Mouse (Mus musculus): ENCODE measurements at regions not wholly inside any gene's neighbourhood (a gene's known extent, or its start where the extent isn't known, plus 50 kb on each side); places are given as distances from the start of the nearest gene placed in this dataset.

GRCm38 (mm10) chr11:52551451-52551850, 155.2 kb downstream of the 9530068E07Rik start:
- H3K27ac ChIP-seq = no peak overlapping the region
- 71% methylated on average over 5 of the region's 5 CpGs for WGBS
- no peaks in the 10 kb centered on the region for H3K36me3 ChIP-seq
- no peak overlapping the region for H3K4me3 ChIP-seq (replicated peaks)
- H3K9ac ChIP-seq (replicated peaks) = no peak overlapping the region
- ATAC-seq (ENCODE audit: insufficient number of reproducible peaks, insufficient read depth, low FRiP score, low TSS enrichment, low read depth) = no peak
- no peaks in the 10 kb centered on the region for H3K9me3 ChIP-seq
- no peaks in the 10 kb centered on the region for H3K4me1 ChIP-seq (replicated peaks)
- H3K4me2 ChIP-seq = no peak overlapping the region
- no peaks in the 10 kb centered on the region; the same call in 1 of the 2 replicates for H3K27me3 ChIP-seq

GRCm38 (mm10) chr11:52552860-52553259, 156.6 kb downstream of the 9530068E07Rik start:
- Histone ChIP-seq H3K36me3 (no peaks in the 10 kb centered on the region), H3K27ac (no peak overlapping the region), H3K4me3 (replicated peaks) (no peak overlapping the region), H3K4me1 (replicated peaks) (no peaks in the 10 kb centered on the region), H3K9ac (replicated peaks) (no peak overlapping the region), H3K27me3 (no peaks in the 10 kb centered on the region; the same call in 1 of the 2 replicates), H3K4me2 (no peak overlapping the region), H3K9me3 (no peaks in the 10 kb centered on the region)
- no peak for ATAC-seq (ENCODE audit: insufficient number of reproducible peaks, insufficient read depth, low FRiP score, low TSS enrichment, low read depth)
- 85% methylated on average over 4 of the region's 4 CpGs for WGBS

- H3K27ac ChIP-seq = no peak overlapping the region
- no peak for ATAC-seq (ENCODE audit: insufficient number of reproducible peaks, insufficient read depth, low FRiP score, low TSS enrichment, low read depth)
- 92% methylated on average over 3 of the region's 3 CpGs for WGBS
- H3K4me2 ChIP-seq = no peak overlapping the region
- H3K9ac ChIP-seq (replicated peaks) = no peak overlapping the region
- no peaks in the 10 kb centered on the region for H3K36me3 ChIP-seq
- H3K27me3 ChIP-seq = no peaks in the 10 kb centered on the region; the same call in 1 of the 2 replicates
- H3K4me1 ChIP-seq (replicated peaks) = peaks cover 4% of the 10 kb centered on the region; the same call in 1 of the 2 replicates
- H3K4me3 ChIP-seq (replicated peaks) = no peak overlapping the region
- H3K9me3 ChIP-seq = no peaks in the 10 kb centered on the region
Observed at GRCm38 (mm10) chr11:52557836-52558235, 161.6 kb downstream of the 9530068E07Rik start.

- Histone ChIP-seq H3K36me3 (no peaks in the 10 kb centered on the region), H3K27ac (no peak overlapping the region), H3K27me3 (no peaks in the 10 kb centered on the region; the same call in 1 of the 2 replicates), H3K9me3 (no peaks in the 10 kb centered on the region), H3K9ac (replicated peaks) (no peak overlapping the region), H3K4me3 (replicated peaks) (no peak overlapping the region), H3K4me2 (no peak overlapping the region), H3K4me1 (replicated peaks) (peaks cover 4% of the 10 kb centered on the region; the same call in 1 of the 2 replicates)
- ATAC-seq (ENCODE audit: insufficient number of reproducible peaks, insufficient read depth, low FRiP score, low TSS enrichment, low read depth) = no peak
- WGBS = 62% methylated on average over 5 of the region's 5 CpGs
Observed at GRCm38 (mm10) chr11:52558782-52559181, 162.6 kb downstream of the 9530068E07Rik start.

GRCm38 (mm10) chr11:52561281-52561680, 165.1 kb downstream of the 9530068E07Rik start:
- WGBS = 56% methylated on average over 7 of the region's 7 CpGs
- H3K27me3 ChIP-seq = no peaks in the 10 kb centered on the region
- no peak overlapping the region for H3K27ac ChIP-seq
- no peak overlapping the region for H3K4me3 ChIP-seq (replicated peaks)
- no peaks in the 10 kb centered on the region for H3K9me3 ChIP-seq
- H3K4me2 ChIP-seq = no peak overlapping the region
- H3K4me1 ChIP-seq (replicated peaks) = peaks cover 18% of the 10 kb centered on the region
- ATAC-seq (ENCODE audit: insufficient number of reproducible peaks, insufficient read depth, low FRiP score, low TSS enrichment, low read depth) = no peak
- no peak overlapping the region for H3K9ac ChIP-seq (replicated peaks)
- H3K36me3 ChIP-seq = no peaks in the 10 kb centered on the region

GRCm38 (mm10) chr11:52565457-52565856, 169.2 kb downstream of the 9530068E07Rik start:
- no peak overlapping the region for H3K27ac ChIP-seq
- 0% methylated on average over 1 of the region's 1 CpGs for WGBS

GRCm38 (mm10) chr11:52566026-52566425, 169.8 kb downstream of the 9530068E07Rik start:
- Histone ChIP-seq H3K4me1 (replicated peaks) (peaks cover 50% of the 10 kb centered on the region), H3K9ac (replicated peaks) (no peak overlapping the region), H3K4me2 (no peak overlapping the region), H3K36me3 (no peaks in the 10 kb centered on the region), H3K27me3 (no peaks in the 10 kb centered on the region), H3K27ac (no peak overlapping the region), H3K9me3 (no peaks in the 10 kb centered on the region), H3K4me3 (replicated peaks) (no peak overlapping the region)
- 43% methylated on average over 9 of the region's 9 CpGs for WGBS
- no peak for ATAC-seq (ENCODE audit: insufficient number of reproducible peaks, insufficient read depth, low FRiP score, low TSS enrichment, low read depth)

More at GRCm38 (mm10) chr11:52565457-52565856, 169.2 kb downstream of the 9530068E07Rik start:
- H3K9ac ChIP-seq (replicated peaks) = no peak overlapping the region
- no peak overlapping the region for H3K4me2 ChIP-seq
- no peaks in the 10 kb centered on the region for H3K36me3 ChIP-seq
- H3K4me3 ChIP-seq (replicated peaks) = no peak overlapping the region
- H3K4me1 ChIP-seq (replicated peaks) = peaks cover 44% of the 10 kb centered on the region
- no peak for ATAC-seq (ENCODE audit: insufficient number of reproducible peaks, insufficient read depth, low FRiP score, low TSS enrichment, low read depth)
- no peaks in the 10 kb centered on the region for H3K9me3 ChIP-seq
- no peaks in the 10 kb centered on the region for H3K27me3 ChIP-seq

GRCm38 (mm10) chr11:52567945-52568687, 171.9 kb downstream of the 9530068E07Rik start:
- no peak overlapping the region for H3K27ac ChIP-seq
- WGBS = 39% methylated on average over 13 of the region's 13 CpGs
- 0 out of 2 replicates have a peak overlapping the region, but pooled peaks have one; percentile 4 for H3K4me2 ChIP-seq
- H3K9me3 ChIP-seq = no peaks in the 10 kb centered on the region
- no peaks in the 10 kb centered on the region for H3K36me3 ChIP-seq
- H3K4me1 ChIP-seq (replicated peaks) = peaks cover 56% of the 10 kb centered on the region
- H3K9ac ChIP-seq (replicated peaks) = no peak overlapping the region
- peak; percentile 35; the same call in 1 of the 2 replicates for ATAC-seq (ENCODE audit: insufficient number of reproducible peaks, insufficient read depth, low FRiP score, low TSS enrichment, low read depth)
- no peak overlapping the region for H3K4me3 ChIP-seq (replicated peaks)
- H3K27me3 ChIP-seq = 0 out of 2 replicates have a peak, but pooled peaks cover 2% of the 10 kb centered on the region

- H3K4me1 ChIP-seq (replicated peaks) = peaks cover 56% of the 10 kb centered on the region
- no peak overlapping the region for H3K4me3 ChIP-seq (replicated peaks)
- H3K27me3 ChIP-seq = 0 out of 2 replicates have a peak, but pooled peaks cover 8% of the 10 kb centered on the region
- H3K27ac ChIP-seq = no peak overlapping the region
- H3K36me3 ChIP-seq = no peaks in the 10 kb centered on the region
- no peaks in the 10 kb centered on the region for H3K9me3 ChIP-seq
- H3K9ac ChIP-seq (replicated peaks) = no peak overlapping the region
- no peak for ATAC-seq (ENCODE audit: insufficient number of reproducible peaks, insufficient read depth, low FRiP score, low TSS enrichment, low read depth)
- WGBS = 38% methylated on average over 1 of the region's 1 CpGs
- H3K4me2 ChIP-seq = no peak overlapping the region
Observed at GRCm38 (mm10) chr11:52568794-52569193, 172.6 kb downstream of the 9530068E07Rik start.

- no peaks in the 10 kb centered on the region for H3K9me3 ChIP-seq
- no peak overlapping the region for H3K4me2 ChIP-seq
- ATAC-seq (ENCODE audit: insufficient number of reproducible peaks, insufficient read depth, low FRiP score, low TSS enrichment, low read depth) = no peak
- H3K27me3 ChIP-seq = 0 out of 2 replicates have a peak, but pooled peaks cover 9% of the 10 kb centered on the region
- H3K36me3 ChIP-seq = no peaks in the 10 kb centered on the region
- WGBS = 85% methylated on average over 10 of the region's 10 CpGs
- H3K9ac ChIP-seq (replicated peaks) = no peak overlapping the region
- H3K4me3 ChIP-seq (replicated peaks) = no peak overlapping the region
- H3K27ac ChIP-seq = no peak overlapping the region
- peaks cover 56% of the 10 kb centered on the region for H3K4me1 ChIP-seq (replicated peaks)
Observed at GRCm38 (mm10) chr11:52569759-52570158, 173.5 kb downstream of the 9530068E07Rik start.

GRCm38 (mm10) chr11:52578471-52578870, 182.2 kb downstream of the 9530068E07Rik start:
- Histone ChIP-seq H3K36me3 (no peaks in the 10 kb centered on the region), H3K27me3 (peaks cover 9% of the 10 kb centered on the region), H3K9ac (replicated peaks) (no peak overlapping the region), H3K27ac (no peak overlapping the region), H3K9me3 (no peaks in the 10 kb centered on the region), H3K4me3 (replicated peaks) (no peak overlapping the region), H3K4me2 (no peak overlapping the region), H3K4me1 (replicated peaks) (peaks cover 3% of the 10 kb centered on the region)
- ATAC-seq (ENCODE audit: insufficient number of reproducible peaks, insufficient read depth, low FRiP score, low TSS enrichment, low read depth) = no peak
- 47% methylated on average over 9 of the region's 9 CpGs for whole genome bisulfite sequencing
